Mouse (Mus musculus) intestine, embryonic 15.5 days (tissue): ENCODE data around the gene Wwtr1. TPM values are rescaled to one million over a fixed set of nuclear protein-coding genes. Genes with fewer than 3 reads are reported as not detected.
A peak's percentile ranks its signal among the peaks of the same experiment; 100 is the strongest.

Experiments
- ATAC-seq: fragments of 200-750 bp; cut with Nextera tagmentation; 2 replicates; pipeline ENCODE4 v1.8.0; 2017; ENCODE audit warnings: moderate TSS enrichment, moderate library complexity
- H3K27ac ChIP-seq: fragments of 300-500 bp; sonication (generic); 2 replicates; pipeline ENCODE4 v1.5.1; 2015; ENCODE audit warnings: mild to moderate bottlenecking, inconsistent platforms
- H3K27me3 ChIP-seq: fragments of 300-500 bp; sonication (generic); replicated peaks from 2 replicates; pipeline ENCODE4 v1.6.1; 2015; ENCODE audit warnings: inconsistent platforms
- H3K36me3 ChIP-seq: fragments of 300-500 bp; sonication (generic); 2 replicates; pipeline ENCODE4 v1.6.1; 2015; ENCODE audit warnings: inconsistent platforms
- H3K4me1 ChIP-seq: fragments of 300-500 bp; sonication (generic); replicated peaks from 2 replicates; pipeline ENCODE4 v1.6.1; 2015; ENCODE audit warnings: inconsistent platforms
- H3K4me2 ChIP-seq: fragments of 300-500 bp; sonication (generic); replicated peaks from 2 replicates; pipeline ENCODE4 v1.6.1; 2015; ENCODE audit warnings: mild to moderate bottlenecking, inconsistent platforms
- H3K4me3 ChIP-seq: fragments of 300-500 bp; sonication (generic); replicated peaks from 2 replicates; pipeline ENCODE4 v1.5.1; 2015; ENCODE audit warnings: inconsistent platforms
- H3K9ac ChIP-seq: fragments of 300-500 bp; sonication (generic); 2 replicates; pipeline ENCODE4 v1.6.1; 2015; ENCODE audit warnings: inconsistent platforms
- H3K9me3 ChIP-seq: fragments of 300-500 bp; sonication (generic); 2 replicates; pipeline ENCODE4 v1.6.1; 2016; ENCODE audit warnings: inconsistent platforms
- WGBS: fragments of 180-500 bp; shearing (Covaris S2); methylation state at CpG from one replicate; pipeline ENCODE4 v1.1.7; 2015; 5-methylcytosine and 5-hydroxymethylcytosine counted together
- polyA plus RNA-seq: library from polyadenylated mRNA; unstranded; fragments of >200 nt; fragmentation: Nextera tagmentation; extraction: Ambion mirVana; gene quantifications from 2 replicates; pipeline ENCODE4 v1.2.1, GENCODE M21; 2015

The Wwtr1 gene
- polyA plus RNA-seq, 1 experiment from 2014 or later: 16.3 TPM

DNA sequence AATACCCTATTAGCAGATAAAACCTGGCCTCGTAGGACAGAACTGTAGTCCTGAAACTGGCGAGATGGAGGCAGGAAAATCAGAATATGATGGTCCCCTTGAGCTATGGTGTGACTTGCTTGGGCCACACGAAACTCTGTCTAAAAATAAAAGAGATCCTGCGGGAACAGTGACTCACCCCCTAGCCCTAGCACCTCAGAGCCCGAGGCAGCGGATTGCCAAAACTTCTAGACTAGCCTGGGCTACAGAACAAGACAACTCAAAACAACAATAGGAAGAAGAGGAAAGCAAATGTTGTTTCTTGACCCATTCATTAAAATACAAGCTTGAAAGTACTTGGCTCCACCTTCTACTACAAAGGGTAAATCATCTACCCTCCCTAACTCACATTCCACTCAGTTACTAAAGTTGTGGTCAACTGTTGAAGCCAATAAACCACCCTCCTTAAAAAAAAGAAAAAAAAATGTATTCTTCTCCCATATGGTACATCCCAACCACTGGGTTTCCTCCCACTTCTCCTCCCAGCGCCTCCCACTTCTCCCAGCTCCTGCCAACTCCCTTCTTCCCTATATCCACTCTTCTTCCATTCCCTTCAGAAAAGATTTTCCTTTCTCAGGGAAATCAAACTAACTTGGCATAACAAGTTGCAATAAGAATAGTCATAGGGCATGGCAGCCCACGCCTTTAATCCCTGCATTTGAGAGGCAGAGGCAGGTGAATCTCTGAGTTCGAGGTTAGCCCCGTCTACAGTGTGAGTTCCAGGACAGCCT, 4.9 kb upstream of the Wwtr1 start:
- Histone ChIP-seq H3K9ac (no peak overlapping the region), H3K4me2 (no peak overlapping the region), H3K4me3 (no peak overlapping the region), H3K9me3 (no peaks in the 10 kb centered on the region), H3K4me1 (no peaks in the 10 kb centered on the region; the same call in 1 of the 2 replicates), H3K36me3 (no peaks in the 10 kb centered on the region), H3K27ac (no peak overlapping the region), H3K27me3 (no peaks in the 10 kb centered on the region)
- ATAC-seq: no peak
- 91% methylated on average over 10 of the region's 10 CpGs for WGBS

DNA sequence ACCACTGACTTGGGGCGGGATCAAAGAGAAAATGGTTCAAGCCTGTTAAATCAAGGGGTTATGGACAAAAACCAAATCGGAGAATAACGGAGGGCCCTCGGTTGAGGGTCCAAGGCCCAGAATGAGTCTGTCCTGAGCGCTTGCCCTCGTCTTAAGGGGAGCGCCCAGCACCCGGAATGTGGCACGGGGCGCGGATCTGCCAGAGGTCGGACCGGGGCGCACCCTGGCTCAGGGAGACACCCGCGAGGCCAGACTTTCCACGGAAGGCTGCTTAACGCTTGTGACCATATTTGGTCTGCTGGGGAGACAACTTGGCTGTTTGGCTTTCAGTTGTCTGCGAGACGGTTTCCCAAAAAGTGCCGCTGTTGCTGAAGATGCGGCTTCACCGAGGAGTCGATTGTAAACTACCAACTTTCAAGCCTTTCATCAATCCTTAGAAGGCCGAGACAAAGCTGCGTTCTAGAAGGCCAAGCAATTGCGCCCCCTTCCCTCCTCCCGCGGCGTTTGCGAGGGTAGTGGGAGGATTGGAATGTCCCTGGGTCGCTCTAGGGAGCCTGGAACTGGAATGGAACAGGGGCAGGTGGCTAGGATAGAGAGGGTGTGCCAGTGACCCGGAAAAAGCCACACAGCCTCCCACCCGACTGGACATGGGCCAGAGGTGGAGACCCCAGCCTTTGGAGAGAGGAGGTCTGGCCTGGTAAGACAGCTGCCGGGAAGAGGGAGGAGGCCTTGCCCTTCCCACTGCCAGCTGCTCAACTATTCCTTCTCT, 530 bp upstream of the Wwtr1 start:
- Histone ChIP-seq H3K36me3 (no peaks in the 10 kb centered on the region), H3K4me1 (peaks cover 5% of the 10 kb centered on the region), H3K9ac (peak overlapping the region; percentile 81), H3K4me2 (peak overlapping the region; percentile 90), H3K27ac (peak overlapping the region; percentile 97), H3K27me3 (no peaks in the 10 kb centered on the region), H3K9me3 (no peaks in the 10 kb centered on the region), H3K4me3 (peak overlapping the region; percentile 76)
- WGBS: under 1% methylated on average over 35 of the region's 35 CpGs
- peak; percentile 65 for ATAC-seq

DNA sequence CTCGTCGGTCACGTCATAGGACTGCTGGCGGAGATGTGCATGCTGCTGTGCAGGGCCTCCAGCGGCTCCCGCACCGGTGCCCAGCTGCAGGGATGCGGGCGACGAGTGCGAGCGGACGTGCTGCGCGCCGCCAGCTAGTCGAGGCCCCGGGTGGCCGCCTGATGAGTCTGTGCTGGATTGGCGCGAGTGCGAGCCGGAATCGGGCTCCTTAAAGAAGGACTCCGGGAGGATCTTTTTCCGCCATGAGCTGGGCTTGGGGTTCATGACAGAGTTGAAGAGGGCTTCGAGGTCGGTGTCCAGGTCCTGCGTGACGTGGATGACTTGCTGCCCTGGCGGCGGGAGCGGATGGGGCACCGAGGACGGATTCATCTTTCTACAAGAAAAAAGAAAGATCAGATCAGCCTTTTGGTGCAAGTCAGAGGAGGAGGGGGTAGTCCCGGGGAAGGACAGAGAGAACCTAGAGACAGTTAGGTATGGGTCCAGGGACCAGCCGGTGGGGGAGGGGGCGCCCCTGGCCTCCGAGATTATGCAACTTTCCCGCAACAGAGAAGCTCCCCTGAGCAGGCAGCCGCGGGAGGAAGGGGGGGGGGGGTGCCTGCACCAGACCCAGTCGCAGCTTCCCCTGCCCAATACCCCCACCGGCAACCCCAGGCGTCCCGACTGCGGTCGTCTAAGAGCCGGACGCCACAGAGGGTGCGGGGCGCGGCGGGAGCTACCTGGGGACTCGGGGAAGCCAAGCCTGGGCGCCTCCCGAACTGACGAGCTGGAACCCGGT, 638 bp downstream of the Wwtr1 start:
- H3K27ac ChIP-seq: peak overlapping the region; percentile 97
- no peaks in the 10 kb centered on the region for H3K27me3 ChIP-seq
- WGBS: under 1% methylated on average over 58 of the region's 59 CpGs
- peak overlapping the region; percentile 81 for H3K9ac ChIP-seq
- peak overlapping the region; percentile 90 for H3K4me2 ChIP-seq
- no peaks in the 10 kb centered on the region for H3K36me3 ChIP-seq
- peak overlapping the region; percentile 76 for H3K4me3 ChIP-seq
- peaks cover 5% of the 10 kb centered on the region for H3K4me1 ChIP-seq
- peak; percentile 66 for ATAC-seq
- H3K9me3 ChIP-seq: no peaks in the 10 kb centered on the region

DNA sequence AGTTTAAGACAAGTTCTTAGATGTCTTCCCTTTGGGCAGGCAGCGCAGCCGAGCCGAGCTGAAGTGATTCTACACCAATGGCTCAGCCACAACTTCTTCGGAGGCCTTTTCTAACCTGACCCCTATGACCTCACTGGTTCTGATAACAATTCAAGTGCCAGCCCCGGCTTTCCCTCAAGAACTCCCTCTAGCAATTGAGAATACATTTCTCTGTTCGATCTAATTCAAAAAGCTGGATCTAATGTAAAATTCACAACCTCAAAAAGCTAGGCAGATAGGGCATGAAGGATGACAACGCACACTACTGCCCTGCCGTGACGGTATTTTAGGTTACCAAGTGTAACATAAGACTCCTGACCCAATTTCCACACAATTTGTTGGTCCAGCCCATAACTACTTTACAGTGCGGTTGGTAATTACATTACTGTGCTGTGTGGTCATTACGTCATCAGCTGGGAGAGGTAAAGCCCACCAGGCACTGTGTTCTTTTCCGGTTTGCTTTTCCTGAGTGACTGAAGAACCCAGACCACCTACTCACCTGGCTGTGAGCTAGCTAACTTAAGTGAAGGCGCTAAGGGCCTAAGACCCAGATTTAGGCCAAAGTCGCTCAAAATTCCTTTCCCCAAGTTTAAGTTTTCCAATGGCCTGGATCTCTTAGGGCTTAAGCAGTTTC, 1.7 kb downstream of the Wwtr1 start:
- 42% methylated on average over 14 of the region's 14 CpGs for WGBS
- H3K36me3 ChIP-seq: no peaks in the 10 kb centered on the region
- no peak for ATAC-seq
- H3K4me1 ChIP-seq: peaks cover 5% of the 10 kb centered on the region
- no peaks in the 10 kb centered on the region for H3K9me3 ChIP-seq
- peak overlapping the region; percentile 81 for H3K9ac ChIP-seq
- peak overlapping the region; percentile 76 for H3K4me3 ChIP-seq
- 0 out of 2 replicates have a peak overlapping the region, but pooled peaks have one; percentile 97 for H3K27ac ChIP-seq
- no peaks in the 10 kb centered on the region for H3K27me3 ChIP-seq
- H3K4me2 ChIP-seq: peak overlapping the region; percentile 90

DNA sequence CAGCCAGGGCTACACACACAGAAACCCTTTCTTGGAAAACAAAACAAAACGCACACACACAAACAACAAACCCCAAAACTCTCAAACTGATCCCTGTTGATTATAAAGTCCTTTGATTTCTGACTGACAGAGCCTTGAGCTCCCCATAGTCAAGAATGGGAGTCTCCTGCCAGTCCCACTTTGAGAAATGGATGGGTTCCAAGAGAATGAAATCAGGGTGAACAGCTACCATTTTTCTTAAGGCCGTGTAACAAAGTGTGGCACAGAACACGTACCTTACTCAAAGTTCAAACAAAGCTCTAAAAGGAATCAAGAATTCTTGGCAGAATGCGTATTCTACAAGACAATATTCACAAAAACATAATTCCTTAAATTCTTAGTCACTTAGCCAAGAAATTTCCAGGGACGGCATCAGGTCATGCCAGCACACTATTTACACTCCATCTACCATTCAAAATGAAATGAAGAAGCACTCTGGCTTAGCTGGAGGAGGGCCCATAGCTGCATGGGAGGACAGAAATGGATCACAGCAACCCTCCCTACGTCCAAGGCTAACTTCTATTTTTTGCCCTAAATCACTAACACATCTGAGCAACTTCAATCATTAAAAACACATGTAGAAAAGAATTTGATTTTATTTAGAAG, 3.3 kb downstream of the Wwtr1 start:
- Histone ChIP-seq H3K27ac (no peak overlapping the region), H3K36me3 (no peaks in the 10 kb centered on the region), H3K4me2 (peak overlapping the region; percentile 90), H3K4me1 (peaks cover 5% of the 10 kb centered on the region), H3K9ac (no peak overlapping the region), H3K4me3 (no peak overlapping the region), H3K9me3 (no peaks in the 10 kb centered on the region), H3K27me3 (no peaks in the 10 kb centered on the region)
- ATAC-seq: no peak
- 60% methylated on average over 6 of the region's 6 CpGs for WGBS

DNA sequence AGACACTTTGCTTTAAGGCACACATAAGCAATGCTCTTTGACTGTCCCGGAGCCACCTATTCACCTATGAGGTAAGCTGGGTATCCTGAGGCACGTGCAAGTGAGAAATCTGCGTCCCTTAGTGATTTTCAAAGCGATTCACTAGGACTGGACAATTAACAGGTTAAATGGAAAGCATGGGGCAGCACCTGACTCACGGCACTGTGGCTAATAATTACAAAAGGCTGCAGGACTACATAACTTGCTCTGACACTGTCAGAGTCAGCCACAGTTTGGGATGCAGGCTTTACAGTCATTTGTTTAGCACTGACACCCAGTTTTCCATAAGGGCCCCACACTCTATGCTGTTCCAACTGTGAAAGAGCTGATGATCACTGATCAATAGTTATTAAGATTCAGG, 9.1 kb downstream of the Wwtr1 start:
- Histone ChIP-seq H3K9ac (no peak overlapping the region), H3K4me3 (no peak overlapping the region), H3K4me2 (no peak overlapping the region), H3K9me3 (no peaks in the 10 kb centered on the region), H3K27ac (no peak overlapping the region), H3K36me3 (no peaks in the 10 kb centered on the region), H3K27me3 (no peaks in the 10 kb centered on the region), H3K4me1 (no peaks in the 10 kb centered on the region)
- ATAC-seq: no peak
- WGBS: 69% methylated on average over 5 of the region's 5 CpGs

DNA sequence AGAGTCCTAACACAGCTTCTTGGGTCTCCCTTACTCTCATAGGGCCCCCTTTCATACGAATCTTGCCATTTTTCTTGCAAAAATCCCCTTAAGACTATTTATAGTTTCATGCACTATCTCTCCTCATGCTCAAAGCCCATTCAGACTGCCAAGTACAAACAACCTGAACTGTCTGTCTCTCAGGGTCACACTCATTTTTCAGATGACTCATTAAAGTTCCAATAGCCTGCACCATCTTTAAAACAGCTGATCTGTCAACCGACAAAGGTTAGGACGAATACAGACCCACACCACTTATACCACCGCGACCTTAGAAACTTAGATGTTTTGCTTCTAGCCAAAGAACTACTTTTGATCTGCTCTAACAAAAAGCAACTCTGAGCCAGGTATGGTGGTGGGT, 12.1 kb downstream of the Wwtr1 start:
- no peaks in the 10 kb centered on the region for H3K36me3 ChIP-seq
- no peak for ATAC-seq
- no peak overlapping the region for H3K4me3 ChIP-seq
- H3K9me3 ChIP-seq: no peaks in the 10 kb centered on the region
- H3K27ac ChIP-seq: no peak overlapping the region
- H3K4me1 ChIP-seq: no peaks in the 10 kb centered on the region
- H3K4me2 ChIP-seq: no peak overlapping the region
- WGBS: 79% methylated on average over 5 of the region's 5 CpGs
- H3K27me3 ChIP-seq: no peaks in the 10 kb centered on the region
- no peak overlapping the region for H3K9ac ChIP-seq

DNA sequence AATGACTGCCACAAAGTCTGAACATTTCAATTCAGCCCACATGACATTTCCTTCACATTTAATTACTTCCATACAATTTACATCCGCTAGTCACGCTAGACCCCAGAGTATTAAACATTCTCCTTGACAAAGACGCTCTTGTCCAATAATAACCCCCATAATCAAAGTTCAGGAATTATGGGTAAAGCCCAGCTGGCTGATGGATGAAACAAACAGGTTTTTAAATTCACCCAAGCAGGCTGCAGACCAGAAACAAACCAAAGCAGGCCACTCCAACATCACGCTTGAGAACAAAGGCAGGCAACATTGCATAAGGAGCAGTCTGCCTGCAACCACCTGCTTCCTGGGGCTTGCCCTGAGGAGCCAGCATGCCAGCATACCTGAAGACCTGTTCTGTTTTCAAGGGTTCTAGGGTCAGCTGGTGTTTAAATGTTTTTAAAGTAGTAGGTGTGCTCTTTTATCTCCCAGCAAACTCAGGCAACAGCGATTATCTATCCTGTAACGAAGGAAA, 12.7 kb downstream of the Wwtr1 start:
- ATAC-seq: no peak
- Histone ChIP-seq H3K27me3 (no peaks in the 10 kb centered on the region), H3K27ac (no peak overlapping the region), H3K4me3 (no peak overlapping the region), H3K4me2 (no peak overlapping the region), H3K9ac (no peak overlapping the region), H3K9me3 (no peaks in the 10 kb centered on the region), H3K4me1 (no peaks in the 10 kb centered on the region), H3K36me3 (no peaks in the 10 kb centered on the region)
- 85% methylated on average over 6 of the region's 6 CpGs for WGBS

DNA sequence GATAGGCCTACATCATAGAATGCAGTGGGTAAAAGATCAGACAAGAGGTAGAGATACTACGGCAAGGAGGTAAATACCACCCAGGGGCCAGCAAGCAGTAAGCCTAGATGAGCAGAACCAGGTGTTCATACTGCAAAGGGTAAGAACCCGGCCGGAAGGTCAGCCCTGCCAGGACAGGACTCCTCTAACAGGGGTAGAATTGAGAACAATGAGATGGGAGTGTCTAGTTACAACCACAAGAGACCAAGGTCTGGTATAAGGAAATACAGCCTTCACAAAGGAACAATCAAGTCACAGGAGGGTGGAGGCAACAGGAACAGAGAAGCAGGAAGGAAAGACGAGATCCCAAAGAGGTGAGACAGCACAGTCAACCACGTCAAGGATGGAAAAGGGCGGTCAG, 16.9 kb downstream of the Wwtr1 start:
- no peak overlapping the region for H3K9ac ChIP-seq
- H3K9me3 ChIP-seq: no peaks in the 10 kb centered on the region
- no peaks in the 10 kb centered on the region for H3K27me3 ChIP-seq
- H3K36me3 ChIP-seq: no peaks in the 10 kb centered on the region
- H3K27ac ChIP-seq: no peak overlapping the region
- no peak overlapping the region for H3K4me3 ChIP-seq
- 91% methylated on average over 6 of the region's 6 CpGs for WGBS
- no peak overlapping the region for H3K4me2 ChIP-seq
- no peaks in the 10 kb centered on the region for H3K4me1 ChIP-seq
- ATAC-seq: no peak

DNA sequence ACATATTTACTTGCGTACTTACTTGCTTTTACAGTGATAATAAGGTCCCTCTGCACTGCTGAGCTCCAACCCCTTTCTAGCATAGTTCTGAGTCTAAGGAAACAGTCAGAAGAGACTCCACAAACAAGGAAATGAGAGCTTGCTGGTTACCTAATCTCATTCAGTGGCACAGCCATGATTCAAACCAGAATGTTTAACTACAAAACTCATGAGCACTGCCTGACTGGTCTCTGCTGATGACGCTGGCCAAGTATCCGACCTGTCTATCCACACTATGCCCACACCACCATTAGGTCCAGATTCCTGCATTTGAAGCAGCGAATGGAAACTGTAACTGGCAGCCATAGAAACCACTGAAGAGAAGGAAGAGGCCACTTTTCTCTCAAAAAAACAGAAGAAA, 18.3 kb downstream of the Wwtr1 start:
- Histone ChIP-seq H3K36me3 (no peaks in the 10 kb centered on the region), H3K9ac (no peak overlapping the region), H3K9me3 (no peaks in the 10 kb centered on the region), H3K4me1 (no peaks in the 10 kb centered on the region), H3K27ac (no peak overlapping the region), H3K27me3 (no peaks in the 10 kb centered on the region), H3K4me3 (no peak overlapping the region), H3K4me2 (no peak overlapping the region)
- 83% methylated on average over 4 of the region's 4 CpGs for WGBS
- no peak for ATAC-seq

DNA sequence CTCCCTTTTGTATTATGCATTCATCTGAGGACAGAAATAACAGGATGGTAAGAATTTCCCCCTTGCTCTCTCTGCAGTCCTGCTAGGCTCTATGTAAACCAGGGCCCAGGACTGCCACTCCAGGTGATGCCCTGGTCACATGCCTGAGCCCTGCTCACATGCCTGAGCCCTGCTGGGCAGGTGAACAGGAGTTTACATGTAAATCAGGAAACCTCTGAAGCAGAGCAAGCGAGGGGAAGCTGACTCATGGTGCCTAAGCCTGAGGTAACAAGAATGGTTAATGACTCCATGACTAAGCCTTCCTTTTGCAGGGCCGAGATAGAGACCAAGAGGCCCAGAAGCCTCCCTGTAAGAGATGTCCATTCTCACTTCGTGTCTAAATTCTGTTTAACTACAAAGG, 20.1 kb downstream of the Wwtr1 start:
- H3K4me2 ChIP-seq: no peak overlapping the region
- H3K4me1 ChIP-seq: no peaks in the 10 kb centered on the region
- no peak overlapping the region for H3K4me3 ChIP-seq
- whole genome bisulfite sequencing: 71% methylated on average over 3 of the region's 3 CpGs
- no peak overlapping the region for H3K9ac ChIP-seq
- no peaks in the 10 kb centered on the region for H3K27me3 ChIP-seq
- no peaks in the 10 kb centered on the region for H3K9me3 ChIP-seq
- ATAC-seq: no peak
- no peaks in the 10 kb centered on the region for H3K36me3 ChIP-seq
- H3K27ac ChIP-seq: no peak overlapping the region
